Mouse (Mus musculus) urinary bladder, postnatal 25 days (tissue): ENCODE data around the gene Idh1.
"Not testable (repeated sequence)": the region's sequence is repeated elsewhere in the genome, so short reads cannot be mapped to it uniquely, and the experiment has no call there.

ENCODE experiments used
- DNase-seq: peaks from one replicate; pipeline ENCODE4 v3.0.0; 2022; ENCODE audit warnings: low spot score

Gene Idh1

DNA sequence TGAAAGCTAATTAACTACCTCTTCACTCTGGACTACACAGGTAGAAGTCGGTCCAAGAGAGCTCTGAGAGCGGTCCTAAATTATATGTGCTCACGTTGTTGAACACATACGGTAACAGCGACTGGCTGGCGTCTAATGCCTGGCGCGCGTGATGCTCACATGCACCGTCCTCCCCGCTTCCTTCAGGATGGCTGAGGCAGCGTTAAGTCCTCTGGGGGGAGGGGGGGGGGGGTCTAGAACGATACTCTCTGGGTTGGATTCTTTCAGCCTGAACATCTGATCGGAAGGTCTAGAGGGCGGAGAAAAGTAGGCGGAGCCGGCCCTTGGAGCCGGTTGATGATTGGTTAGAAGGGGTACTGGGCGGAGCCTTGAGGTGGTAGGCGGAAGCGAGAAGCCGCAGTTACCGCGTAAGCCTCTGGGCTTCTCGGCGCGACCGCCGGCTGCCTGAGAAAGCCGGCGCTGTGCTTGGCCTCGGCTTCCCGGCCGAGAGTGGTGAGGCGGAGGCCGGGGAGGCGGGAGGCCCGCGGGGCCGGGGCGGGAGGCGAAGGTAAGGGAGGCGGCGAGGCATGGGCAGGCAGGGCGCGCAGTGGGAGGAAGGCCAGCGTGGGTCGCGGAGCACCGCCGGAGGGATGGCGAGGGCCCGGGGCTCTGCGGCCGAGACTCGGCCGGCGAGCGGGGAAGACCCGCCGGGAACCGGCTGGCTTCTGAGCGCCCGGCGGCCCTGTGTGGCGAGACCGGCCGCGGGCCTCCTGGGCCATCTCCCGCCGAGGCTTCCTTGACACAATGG is at the start of gene Idh1, which contains the start of gene Pikfyve:
TSS of gene Idh1 (minus strand) at position 214 of the 787 bp plus-strand sequence.
TSS of gene Pikfyve (plus strand) at position 397 of the 787 bp plus-strand sequence.
- DNase-seq = peak; percentile 92

DNA sequence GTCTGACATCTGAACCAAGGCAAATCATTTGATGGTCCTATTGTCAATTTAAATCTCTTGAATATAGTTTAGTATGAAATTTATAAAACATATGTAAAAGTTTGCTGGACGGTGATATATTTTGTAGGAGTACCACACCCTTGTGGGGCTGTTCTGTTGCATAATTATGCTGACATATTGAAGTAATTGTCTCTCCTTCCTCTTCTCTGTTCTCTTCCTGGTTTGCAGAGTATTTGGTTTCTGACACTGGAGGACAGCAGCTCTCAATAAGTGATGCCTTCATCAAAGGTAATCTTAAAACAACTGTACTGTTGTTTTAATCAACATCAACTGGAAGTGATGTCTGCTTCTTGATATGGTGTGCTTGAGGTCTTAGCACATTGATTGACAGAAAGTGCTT is 44.3 kb upstream of the Idh1 start:
- DNase-seq = no peak

DNA sequence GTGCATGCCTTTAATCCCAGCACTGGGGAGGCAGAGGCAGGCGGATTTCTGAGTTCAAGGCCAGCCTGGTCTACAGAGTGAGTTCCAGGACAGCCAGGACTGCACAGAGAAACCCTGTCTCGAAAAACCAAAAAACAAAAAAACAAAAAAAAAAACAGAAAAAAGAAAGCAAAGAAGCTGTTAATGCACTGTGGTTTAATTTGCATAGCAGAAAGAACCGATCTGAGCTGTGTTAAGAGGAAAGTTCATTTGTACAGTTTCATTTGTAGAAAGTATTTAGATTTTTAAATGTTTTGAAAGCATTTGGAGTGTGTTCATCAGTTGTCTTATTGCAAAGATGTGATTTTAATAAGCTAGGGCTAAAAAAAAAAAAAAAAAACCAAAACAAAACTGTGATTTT is 43.5 kb upstream of the Idh1 start:
- DNase-seq = not testable (repeated sequence)

DNA sequence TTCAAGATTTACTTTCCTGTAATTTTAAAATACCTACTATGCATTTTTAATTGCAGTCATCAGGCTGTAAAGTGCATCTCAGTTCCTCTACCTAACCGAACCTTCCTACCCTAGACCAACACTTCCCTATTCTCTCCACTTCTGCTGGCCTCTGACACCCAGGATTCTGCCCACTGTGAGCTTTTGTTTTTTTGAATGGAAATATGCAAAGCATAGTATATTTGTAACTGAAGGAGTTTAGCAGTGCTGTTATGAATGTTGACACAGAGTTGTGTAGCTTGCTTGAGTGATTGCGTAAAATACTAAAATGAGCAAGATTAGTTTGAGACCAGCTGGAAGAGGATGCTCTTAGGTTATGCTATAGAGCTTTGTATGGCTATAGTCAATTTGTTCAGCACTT is 41.4 kb upstream of the Idh1 start:
- no peak for DNase-seq

DNA sequence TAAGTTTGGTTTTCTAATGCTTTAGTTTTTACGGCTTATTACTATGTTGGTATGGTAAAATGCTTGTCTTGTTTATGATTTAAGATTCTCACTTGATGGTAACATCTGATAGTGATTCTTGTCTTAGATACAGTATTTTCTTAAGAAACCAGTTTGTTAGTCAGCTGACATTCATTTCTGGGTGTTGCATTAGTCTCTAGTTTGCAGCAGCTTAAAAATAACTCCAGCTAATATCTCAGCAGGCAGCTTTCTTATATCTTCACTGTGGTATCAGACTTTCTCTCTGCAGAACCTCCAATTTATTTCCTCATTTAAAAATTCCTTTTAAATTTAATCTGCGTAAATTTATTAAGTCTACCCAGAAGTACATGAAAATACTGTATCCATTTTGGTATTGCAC is 37.4 kb upstream of the Idh1 start:
- DNase-seq = no peak

DNA sequence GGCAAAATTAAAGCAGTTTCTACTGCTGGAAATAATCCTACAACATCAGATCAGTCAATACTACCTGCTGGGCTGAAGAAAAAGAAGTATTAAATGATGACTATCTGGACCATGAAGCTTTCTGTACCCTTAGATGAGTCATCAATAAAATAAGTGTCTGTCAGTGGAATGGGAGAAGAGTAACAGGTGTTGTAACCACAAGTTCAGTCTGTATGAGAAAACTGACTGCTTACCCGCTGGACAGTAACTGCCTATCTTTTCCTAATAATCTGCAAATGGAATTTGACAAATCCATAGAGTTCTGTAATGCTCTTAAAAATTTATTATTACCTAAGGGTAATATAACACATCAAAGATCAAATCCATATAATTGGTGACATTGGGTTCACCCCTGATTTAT is 31.7 kb upstream of the Idh1 start:
- no peak for DNase-seq

DNA sequence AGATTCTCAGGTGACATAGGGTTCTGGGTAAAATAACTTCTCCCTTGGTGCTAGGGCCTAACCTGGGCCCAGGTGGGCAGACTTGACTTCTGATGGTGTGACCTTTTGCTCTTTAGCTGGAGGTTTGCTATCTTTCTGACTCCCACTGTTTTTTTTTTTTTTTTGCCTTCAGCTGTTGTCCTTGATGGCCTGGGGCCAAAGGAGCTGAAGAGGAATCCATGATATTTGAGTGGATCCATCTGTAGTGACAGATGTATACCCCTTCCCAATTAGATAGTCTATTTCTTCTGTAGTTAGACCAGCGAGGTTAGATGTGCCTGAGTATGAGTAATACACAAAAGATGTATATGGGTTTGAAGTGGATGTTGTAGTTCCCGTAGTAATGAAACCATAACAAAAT is 31.3 kb upstream of the Idh1 start:
- no peak for DNase-seq

DNA sequence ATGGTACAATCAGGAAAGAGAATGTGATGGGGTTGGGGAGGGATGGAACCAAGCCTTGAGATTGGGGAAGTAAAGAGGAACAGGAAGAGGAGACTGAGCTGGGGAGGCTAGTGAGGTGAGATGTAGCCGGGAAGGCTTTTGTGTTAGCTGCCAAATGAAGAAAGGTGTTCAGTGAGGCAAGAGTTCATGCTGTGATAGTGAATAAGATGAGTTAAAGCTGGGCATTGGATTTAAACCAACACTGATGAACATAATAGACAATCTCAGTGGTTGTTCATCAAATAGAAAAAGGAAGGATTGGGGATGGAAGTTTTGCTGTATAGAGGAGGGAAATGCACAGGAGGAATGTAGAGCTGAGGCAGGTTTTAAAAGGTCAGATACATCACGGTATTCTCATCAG is 26.9 kb upstream of the Idh1 start:
- no peak for DNase-seq

DNA sequence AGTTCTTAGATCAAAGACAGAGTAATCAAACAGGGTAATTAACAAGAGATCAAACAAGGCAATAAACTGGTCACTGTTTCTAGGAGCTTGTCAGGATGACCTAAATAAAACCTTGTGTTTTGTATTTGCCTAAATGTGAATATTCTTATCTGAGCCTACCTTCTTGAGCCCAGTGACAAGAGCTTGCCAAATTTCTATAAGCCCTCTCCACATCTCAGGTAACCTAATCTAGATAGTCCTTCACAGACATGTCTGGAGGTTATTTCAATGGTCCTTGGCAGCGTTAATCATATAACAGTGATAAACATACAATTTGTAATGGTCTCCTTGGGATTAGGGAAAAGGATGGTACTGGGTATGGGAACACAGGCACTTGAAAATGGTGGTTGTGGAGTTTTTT is 18.0 kb upstream of the Idh1 start:
- DNase-seq = no peak

DNA sequence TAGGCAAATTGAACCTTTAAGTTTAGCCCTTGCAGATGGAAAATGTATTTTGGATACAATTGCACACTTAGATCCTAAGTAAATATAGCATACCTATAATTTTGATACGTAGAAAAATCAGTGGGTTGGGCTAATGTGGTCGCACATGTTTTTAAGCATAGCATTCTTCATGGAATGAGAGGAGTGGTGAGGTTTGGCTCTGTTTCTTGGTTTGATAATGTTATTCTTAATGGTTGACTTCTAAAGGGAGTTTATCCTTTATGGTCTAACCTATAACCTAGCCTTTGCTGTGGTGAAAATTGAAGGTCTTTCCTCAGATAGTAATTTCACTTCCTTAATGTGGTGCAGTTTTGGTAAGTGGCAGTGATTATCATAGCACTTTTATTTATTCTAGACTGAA is 12.6 kb upstream of the Idh1 start:
- DNase-seq = no peak

DNA sequence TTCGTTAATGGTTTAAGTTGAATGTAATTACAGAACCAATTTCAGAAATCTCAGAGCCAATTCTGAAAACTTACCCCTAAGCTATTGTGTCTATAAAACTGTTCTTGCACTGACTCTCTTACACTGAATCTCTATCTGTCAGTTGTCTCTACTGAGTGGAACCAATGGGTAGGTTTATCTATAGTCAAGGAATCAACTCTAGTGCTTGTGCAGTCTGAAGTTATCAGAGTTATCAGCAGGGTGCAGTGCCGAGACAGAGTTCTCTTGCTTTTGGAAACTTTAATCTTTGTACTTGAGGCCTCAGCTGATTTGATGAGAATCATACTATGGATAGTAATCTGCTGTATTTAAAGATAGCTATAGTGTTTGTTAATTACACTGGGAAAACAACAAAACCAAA is 12.1 kb upstream of the Idh1 start:
- DNase-seq = no peak

DNA sequence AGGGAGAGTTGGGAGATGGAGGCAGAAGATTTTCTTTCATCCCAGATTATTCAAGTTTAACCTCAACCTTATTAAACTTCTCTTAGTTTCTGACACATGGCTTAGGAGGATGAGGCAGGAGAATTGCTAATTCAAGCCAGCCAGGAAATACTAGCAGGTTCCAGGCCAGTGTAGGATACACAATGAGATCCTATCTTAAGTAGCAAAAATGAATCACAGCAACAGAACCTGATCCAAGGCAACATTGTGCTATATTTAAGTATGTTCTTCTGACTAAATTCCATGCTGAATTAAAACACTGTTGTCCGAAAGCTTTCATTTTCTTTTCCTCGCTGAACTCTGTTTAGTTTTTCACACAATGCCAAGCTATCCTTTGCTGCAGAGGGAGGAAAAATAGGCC is 6.9 kb upstream of the Idh1 start:
- no peak for DNase-seq

DNA sequence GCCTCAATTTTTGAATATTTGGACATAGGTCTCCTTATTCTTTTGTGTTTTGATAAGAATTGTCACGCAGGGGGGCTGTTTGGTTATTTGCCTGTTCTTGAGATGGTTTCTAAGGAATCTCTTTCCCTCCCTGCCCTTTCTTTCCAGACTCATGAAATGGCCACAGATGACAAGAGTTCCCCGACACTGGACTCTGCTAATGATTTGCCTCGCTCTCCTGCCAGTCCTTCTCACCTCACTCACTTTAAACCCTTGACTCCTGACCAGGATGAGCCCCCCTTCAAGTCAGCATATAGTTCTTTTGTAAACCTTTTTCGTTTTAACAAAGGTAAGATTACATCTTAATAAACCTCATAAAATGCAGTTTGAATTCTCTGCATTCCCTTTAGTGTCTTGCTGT is 3.9 kb upstream of the Idh1 start:
- DNase-seq = no peak

DNA sequence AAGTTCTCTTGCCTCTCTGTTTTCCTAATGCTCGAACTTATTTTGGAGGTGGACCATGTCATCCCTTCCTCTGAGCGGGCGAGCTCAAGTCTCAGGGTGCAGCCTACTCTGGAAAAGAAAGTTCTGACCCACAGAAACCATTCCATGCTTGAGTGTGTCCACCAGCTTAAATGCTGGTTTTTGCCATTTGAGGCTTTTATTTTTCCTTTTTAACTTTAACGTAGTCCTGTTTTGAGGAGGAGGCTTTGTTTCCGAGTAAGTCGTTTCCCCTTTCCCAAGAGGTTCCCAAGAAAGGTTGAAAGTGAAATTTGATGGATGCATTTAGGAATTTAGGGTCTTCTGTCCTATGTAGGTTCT is 752 bp upstream of the Idh1 start:
- DNase-seq = no peak

DNA sequence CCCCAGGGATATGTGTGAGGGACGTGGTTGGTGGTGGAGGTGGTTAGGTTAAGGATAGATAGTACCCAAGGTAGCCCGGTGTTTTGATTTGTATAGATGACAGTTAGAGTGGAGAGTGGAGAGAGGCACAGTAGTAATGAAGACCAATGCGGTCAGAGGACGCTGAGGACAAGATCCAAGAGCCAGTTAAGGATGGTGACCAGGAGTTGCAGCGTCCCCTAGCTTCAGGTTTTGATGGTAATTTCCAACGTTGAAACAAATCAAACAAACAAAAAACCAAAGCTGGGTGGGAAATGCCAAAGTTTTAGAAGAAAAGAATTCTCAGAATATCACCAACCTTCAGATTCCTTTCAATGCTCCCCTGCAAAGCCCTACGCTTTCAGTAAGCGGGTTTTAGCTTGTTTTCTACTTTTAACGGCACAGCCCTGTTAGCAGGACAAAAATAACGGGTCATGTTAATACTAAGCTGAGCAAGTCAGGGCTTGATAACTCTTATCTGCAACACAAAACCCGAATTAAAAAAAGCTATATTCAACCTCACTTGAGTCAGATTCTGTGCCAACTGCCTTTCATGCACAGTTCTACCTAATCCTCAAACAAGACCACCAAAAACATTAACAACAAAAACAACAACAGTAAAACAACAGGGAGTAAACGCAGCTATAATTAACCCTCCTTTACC is 635 bp downstream of the Idh1 start:
- no peak for DNase-seq

DNA sequence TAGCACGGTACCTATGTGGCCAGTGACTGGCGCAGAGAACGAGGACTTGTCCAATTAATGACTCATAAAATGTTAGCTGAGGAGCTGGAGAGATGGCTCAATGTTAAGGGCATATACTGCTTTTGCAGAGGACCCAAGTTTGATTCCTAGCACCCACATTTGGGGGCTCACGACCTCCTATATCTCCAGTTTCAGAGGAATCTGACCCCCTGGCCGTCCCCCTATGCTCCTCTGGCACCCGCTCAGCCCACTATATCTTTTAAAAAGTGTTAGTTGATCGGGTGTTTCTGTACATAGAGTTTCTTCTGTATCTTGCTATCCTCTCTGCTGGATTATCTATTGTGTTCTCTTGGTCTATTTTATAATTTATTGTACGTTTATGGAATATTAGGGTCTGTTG is 1.3 kb downstream of the Idh1 start:
- DNase-seq = no peak

DNA sequence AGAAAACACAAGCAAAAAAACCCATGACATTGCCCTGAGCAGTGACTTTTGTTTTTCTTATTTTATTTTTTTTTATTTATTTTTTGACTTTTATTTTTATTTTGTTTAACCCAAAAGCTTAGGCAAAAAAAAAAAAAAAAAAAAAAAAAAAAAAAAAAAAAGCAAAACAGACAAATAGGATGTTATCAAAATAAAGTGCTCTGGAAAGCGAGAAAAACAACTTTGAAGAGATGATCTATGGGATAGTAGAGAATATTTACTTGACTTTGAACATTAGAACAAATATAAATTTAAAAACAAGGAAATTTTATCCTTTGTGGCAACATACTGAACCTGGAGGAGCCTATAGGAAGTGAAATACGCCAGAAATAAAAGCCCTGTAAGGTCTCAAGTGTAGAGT is 2.3 kb downstream of the Idh1 start:
- DNase-seq = no peak

DNA sequence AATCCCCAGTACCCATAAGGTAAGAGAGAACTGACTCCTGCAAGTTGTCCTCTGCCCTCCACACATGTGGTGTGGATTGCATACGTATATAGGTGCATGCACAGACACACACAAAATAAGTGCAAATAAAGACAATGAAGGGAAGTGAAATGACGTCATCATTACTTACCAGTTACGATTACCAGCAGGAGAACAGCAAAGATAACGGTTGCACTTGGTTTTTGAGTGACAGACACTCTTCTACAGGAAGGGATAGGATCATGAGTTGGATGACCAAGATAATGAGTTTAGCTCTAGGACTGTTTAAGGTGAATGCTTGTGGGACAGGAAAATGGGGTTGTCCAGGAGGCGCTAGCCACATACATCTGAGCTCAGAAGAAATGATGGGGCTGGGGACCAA is 4.8 kb downstream of the Idh1 start:
- no peak for DNase-seq

DNA sequence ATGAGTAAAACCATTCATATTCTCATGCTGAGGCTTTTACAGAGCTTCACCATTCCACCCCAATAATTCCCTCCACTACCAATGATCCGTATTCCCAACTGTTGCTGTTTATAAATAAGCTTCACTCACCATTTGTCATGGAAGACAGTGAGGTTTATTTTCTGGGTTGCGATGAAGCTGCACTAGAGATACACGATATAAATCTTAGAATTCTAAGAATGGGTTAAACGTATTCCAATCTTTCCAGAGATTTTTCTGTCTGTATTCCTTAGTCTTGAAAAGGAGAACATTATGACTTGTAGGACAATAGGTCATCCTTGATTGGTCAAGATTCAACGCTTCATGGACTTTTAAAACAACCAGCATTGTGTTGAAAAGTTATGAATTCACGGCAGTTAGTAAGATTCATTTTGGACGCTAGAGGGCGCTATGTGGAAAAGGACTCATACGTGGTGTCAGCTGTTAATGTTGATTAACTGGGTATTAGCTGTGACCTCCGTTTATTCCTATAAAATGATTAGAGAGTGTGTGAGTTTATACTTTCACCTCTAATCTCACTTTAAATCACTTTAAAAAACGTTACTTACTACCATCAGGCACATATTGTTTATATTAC is 6.6 kb downstream of the Idh1 start:
- DNase-seq = peak; percentile 64

DNA sequence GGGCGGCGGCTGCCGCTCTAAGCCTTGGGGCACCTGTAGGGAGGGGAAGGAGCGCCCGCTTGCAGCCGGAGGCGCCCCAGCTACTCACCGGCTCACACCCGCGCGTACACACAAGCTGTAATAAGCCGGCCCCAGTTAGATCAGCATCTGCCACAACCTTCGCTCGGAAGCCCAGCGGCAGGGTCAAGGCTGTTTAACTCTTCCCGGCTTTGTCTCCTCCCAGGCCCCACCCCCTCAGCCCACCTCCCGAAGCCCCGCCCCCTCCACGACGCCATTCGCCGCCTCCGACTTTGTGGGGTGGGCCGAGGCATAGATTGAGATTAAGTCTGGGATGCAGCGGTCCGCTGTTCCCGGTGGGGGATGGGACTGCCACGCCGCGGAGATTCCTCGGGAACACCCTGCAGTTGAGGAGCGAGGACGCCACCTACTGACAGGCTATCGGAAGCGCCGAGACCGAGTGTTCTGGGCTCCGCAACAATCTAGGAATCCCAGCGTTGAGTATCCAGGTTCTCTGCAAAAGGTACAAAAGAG is 7.3 kb downstream of the Idh1 start:
- peak; percentile 97 for DNase-seq

DNA sequence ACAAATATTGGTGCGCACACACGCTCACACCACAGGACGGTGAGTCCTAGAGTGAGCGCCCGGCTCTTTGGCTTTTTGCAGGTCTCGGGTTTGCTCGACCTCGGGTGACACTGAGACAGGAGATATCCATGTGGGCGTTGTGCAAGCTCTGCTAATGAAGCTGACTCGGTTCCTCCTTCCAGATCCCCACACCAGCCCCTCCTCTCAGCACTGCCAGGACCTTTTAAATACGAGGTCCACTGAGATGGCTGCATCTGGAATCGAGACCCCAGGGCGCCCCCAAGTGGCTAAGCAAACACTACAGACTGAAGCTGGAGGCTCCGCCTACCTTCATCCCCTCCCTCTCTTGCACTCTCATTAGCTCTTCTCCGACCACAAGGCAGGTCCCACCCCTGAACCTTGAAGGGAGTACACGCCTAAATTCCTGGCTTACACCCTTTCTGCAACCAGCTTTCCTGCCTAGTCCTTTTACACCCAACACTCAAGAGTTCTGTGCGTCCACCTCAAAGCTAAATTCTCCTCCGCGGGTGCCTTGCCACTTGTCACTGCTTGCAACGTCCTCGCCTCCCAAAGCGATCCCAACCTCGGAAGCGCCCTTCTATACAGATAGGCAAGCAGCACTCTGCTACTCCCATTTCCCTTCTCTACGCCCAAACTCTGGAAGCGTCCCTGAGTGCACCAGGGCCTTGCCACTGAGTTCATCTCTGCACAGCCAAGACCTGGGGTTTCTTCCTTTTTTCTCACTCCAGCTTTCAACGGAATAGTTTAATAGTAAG is 8.0 kb downstream of the Idh1 start:
- DNase-seq = peak; percentile 97

DNA sequence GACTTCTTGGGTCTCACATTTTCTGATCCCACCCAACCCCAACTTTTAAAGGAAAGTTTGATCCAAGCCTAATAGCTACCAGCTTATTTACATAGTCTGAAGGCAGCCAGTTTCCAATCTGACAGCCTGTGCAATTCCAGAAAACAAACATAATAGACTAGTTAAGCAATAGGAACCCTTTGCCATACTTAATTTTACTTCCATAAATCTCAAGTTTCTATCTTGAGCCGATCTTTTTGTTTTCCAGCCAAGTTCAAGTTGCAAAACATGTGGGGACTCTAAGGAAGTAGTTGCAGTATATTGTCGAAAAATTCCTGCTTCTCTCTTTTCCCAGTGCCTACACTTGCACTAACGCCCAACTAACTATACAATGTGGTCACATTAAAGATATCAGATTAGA is 8.8 kb downstream of the Idh1 start:
- no peak for DNase-seq
